Mouse (Mus musculus): Measurements from ENCODE around the gene Ephx4.

- no peak for TF ChIP-seq CTCF (IDR thresholded peaks at IDR 0.05; ENCODE audit: insufficient read depth, low read depth, low read length)
- TF ChIP-seq POLR2A (IDR thresholded peaks at IDR 0.05; ENCODE audit: insufficient read depth, low read depth, low read length): no peak
Measured at GRCm38 (mm10) chr5:107444251-107444650, 41.7 kb downstream of the Ephx4 start.

Data from olfactory bulb, adult 2 months (tissue).